Mouse (Mus musculus) C2C12 (cell line): ENCODE measurements around the gene Tmem221.

Experiments used
- CEBPB ChIP-seq: IDR thresholded peaks from one replicate; pipeline ENCODE4 v1.6.1; 2011; ENCODE audit warnings: low read depth, mild to moderate bottlenecking, control low read depth, moderate library complexity
- CTCF ChIP-seq: IDR thresholded peaks from one replicate; pipeline ENCODE4 v1.5.1; 2011; ENCODE audit not compliant: control insufficient read depth, insufficient read depth, insufficient read length
- FOSL1 ChIP-seq: IDR thresholded peaks from one replicate; pipeline ENCODE4 v1.8.0; 2011; ENCODE audit warnings: mild to moderate bottlenecking, low read length; ENCODE audit not compliant: poor library complexity, insufficient read depth, severe bottlenecking
- MAX ChIP-seq: IDR thresholded peaks from one replicate; pipeline ENCODE4 v1.6.1; 2011; ENCODE audit warnings: mild to moderate bottlenecking, control low read depth
- MYOD1 ChIP-seq: IDR thresholded peaks from one replicate; pipeline ENCODE4 v1.6.1; 2011; ENCODE audit warnings: low read depth; ENCODE audit not compliant: control insufficient read depth, insufficient read length
- MYOG ChIP-seq: IDR thresholded peaks from one replicate; pipeline ENCODE4 v1.6.1; 2011; ENCODE audit not compliant: control insufficient read depth, insufficient read length; ENCODE audit errors: extremely low read depth
- USF1 ChIP-seq: IDR thresholded peaks from one replicate; pipeline ENCODE4 v1.6.1; 2011; ENCODE audit warnings: low read depth, mild to moderate bottlenecking, control low read depth, moderate library complexity

DNA sequence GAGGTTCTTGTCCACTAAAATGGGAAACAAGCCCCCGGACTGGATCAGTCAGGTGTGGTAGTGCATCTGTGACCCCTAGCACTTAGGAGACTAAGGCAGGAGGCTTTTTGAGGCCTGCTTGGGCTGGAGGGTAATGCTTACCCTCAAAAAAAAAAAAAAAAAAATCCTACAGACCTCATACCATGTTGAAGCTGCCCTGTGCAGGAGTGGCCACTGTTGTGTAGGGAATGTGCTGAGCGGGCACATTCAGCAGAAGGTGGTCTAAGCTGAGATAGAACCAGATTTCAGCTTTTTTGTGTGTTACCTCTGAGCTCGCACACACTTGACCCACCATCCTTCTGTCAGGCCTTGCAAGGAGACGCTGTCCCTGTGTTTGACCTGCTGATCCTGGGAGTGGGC is 35.7 kb upstream of the Tmem221 start:
- TF ChIP-seq CTCF = no peak
- no peak for TF ChIP-seq MAX
- TF ChIP-seq USF1 = no peak
- no peak for TF ChIP-seq CEBPB
- TF ChIP-seq MYOD1 = no peak
- no peak for TF ChIP-seq MYOG
- TF ChIP-seq FOSL1 = no peak
